Mouse (Mus musculus) R1 (cell line): ENCODE data around the gene Kat6b.

Experiments
- DNase-seq: peaks from one replicate; pipeline ENCODE4 v3.0.0-alpha.2; 2018; ENCODE audit warnings: low read depth, low spot score

The Kat6b gene

GRCm38 (mm10) chr14:21558440-21559131 is 77.4 kb downstream of the Kat6b start:
- DNase-seq, result no peak

DNA sequence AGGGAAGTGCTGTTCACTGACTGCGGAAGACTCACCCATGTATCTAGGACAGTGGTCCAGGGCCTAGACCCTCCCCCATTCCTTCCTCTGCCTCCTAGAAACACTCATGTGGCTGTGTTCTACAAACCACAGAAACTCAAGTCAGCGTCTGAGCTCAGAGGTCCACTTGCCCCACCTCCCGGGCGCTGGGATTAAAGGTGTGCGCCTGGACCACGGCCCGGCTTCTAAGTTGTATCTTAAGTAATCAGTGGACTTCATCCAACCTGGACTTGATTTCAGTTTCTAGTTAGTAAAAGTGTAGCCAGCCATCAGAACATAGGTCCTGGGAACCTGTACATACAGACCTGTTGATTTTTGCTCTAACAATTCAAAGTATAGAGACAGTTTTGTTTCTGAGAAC is 78.2 kb downstream of the Kat6b start:
- no peak for DNase-seq

- no peak for DNase-seq
Measured at GRCm38 (mm10) chr14:21560481-21561209, 79.4 kb downstream of the Kat6b start.

DNA sequence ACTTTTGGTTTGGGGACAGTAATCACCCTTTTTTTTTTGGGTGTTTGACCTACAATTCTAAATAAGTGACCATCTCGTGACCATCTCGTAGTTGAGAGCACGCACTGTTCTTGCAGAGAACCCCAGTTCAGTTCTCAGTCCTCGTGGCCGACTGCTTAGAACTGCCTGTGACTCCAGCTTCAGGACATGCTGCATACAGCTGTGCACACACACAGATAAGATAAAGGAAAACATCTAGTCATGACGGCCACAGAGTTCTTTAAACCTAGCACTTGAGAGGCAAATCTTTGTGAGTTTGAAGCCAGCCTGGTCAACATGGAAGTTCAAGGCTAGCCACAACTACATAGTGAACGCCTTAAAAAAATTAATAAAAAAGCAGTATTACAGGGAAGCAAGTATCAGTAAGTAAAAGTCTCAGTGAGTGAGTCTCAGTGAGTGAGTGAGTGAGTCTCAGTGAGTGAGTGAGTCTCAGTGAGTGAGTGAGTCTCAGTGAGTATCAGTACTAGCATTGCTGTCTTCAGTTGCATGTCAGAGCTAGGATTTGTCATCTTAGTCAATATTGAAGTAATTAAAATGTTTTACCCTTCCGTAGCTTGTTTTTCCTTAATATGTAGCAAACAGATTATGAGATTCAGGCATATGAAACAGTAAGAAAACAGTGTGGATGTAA is 80.3 kb downstream of the Kat6b start:
- no peak for DNase-seq

DNA sequence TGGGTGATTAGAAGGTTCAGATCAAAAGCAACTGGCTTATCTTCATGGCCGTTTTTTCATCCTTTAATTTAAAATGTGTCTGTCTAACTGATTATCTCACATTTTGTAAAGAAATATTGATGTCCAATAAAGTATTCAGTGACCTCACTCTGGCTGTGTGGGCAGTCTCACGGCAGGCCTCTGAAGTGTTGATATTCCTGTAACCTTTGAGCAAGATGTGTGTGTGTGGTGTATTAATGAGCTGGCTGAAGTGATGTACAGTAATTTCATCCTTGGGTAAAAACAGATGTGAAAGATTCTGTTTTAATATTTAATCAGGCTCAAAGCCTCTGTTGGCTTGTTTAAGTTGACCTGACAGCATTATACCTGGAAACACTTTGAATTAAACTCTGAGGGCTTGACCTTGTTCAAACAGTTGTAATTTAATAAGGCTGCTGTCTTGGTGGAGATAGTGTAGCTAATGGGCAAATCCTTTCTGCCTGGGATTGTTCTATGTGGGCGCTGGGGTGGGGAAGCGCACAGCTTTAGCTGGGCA is 82.4 kb downstream of the Kat6b start:
- no peak for DNase-seq

GRCm38 (mm10) chr14:21565541-21566353 is 84.5 kb downstream of the Kat6b start:
- no peak for DNase-seq

- DNase-seq, result no peak
Measured at GRCm38 (mm10) chr14:21567293-21567984, 86.2 kb downstream of the Kat6b start.

DNA sequence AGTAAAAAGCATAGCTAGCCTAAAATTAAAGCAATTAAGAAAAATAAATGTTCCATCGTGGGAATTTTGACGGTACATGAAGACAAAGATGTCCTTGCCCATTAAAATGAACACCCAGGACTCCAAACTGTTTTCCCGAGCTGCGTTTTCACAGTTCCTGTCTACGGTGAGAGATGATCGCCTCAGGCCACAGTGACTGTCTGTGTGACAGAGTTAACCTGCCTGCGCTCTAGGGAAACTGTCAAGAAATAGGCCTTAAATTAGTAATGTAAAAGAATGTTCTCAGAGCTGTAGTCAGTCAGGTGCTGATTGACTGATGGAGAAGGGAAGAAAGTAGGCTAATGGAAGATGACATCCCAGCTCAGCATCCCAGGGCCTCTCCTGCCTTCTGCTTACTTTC is 87.6 kb downstream of the Kat6b start:
- no peak for DNase-seq

DNA sequence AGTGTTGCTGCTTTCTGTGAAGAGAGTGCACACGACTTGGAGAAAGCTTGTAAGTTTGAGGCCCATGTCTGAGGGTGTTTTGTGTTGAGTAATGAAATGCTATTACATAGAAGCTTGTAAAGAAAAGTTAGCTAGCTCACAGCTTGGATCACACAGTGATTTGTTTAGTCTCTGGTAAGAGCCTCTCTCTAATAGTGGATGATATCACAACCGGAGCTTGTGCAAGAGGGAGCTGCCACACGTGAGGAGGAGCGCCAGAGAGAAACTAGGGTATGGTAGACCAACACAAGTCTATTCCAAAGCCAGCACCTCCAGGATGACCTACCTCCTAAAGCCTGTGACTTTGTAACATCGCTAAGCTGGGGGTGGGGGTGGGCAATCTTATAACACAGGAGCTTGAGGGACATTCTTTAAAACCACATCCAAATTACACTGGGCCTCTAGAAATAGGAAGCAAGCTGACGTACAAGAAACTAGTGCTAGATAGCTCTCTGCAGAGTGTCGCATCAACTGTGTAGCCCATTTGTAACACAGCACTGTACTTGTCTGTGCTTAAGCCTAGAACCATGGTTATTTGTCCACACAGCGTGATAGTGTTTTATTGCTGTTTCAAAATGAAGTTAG is 93.6 kb downstream of the Kat6b start:
- no peak for DNase-seq

DNA sequence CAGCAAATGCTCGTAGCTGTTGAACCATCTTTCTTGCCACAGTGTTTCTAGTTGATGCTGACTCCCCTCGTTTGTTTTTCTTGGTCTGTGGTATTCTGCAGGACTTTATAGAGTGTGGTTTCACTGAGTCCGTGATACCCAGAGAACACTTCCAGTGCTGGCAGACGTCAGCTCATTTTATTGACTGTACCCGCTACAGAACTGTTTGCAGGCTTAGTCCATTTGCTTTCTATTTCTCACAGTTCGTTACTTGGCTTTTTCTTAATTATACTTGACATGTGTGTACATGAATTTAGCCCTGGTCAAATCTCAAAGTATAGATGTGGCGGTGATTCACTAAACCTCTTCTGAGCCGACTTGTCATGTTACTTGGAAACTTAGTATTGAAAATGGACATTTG is 95.6 kb downstream of the Kat6b start:
- DNase-seq, result no peak

DNA sequence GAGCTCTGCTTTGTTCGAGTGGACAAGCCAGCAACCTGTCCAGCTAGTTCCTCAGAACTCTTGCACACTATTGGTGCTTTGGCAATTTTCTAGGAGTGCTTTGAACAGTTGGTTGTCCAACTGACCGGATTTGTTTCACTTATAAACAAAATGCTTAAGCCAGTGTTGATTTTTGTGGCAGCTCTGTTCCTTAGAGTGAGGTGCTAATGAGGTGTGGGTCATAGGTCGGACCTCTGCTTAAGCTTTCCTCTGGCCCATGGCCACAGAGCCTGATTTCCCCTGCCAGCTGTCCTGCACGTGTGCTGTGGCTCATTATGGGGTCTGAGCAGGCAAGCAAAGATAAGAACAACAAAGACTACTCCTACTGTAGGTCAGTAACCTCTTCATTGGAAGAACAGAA is 100.0 kb downstream of the Kat6b start:
- no peak for DNase-seq

- no peak for DNase-seq
Measured at GRCm38 (mm10) chr14:21582301-21582700, 101.1 kb downstream of the Kat6b start.

- no peak for DNase-seq
Measured at GRCm38 (mm10) chr14:21583051-21583450, 101.8 kb downstream of the Kat6b start.

DNA sequence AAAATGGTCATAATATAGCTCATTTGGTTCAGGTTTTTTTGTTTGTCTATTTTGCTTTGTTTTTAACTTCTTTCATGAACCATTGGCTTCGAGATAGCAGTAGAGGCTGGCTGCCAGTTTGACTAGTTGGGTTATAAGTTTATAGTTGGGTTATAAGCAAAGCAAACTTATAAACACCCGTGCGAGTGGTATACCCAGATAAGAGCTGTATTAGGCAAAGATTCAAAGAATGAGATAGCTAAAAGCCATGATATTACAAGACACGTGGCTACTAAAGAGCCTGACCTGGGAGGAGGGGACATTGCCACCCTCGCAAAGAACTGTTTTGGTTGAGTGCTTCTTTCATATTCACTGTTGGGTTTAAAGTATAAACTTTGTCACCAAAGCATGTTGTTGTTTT is 102.6 kb downstream of the Kat6b start:
- DNase-seq, result no peak

DNA sequence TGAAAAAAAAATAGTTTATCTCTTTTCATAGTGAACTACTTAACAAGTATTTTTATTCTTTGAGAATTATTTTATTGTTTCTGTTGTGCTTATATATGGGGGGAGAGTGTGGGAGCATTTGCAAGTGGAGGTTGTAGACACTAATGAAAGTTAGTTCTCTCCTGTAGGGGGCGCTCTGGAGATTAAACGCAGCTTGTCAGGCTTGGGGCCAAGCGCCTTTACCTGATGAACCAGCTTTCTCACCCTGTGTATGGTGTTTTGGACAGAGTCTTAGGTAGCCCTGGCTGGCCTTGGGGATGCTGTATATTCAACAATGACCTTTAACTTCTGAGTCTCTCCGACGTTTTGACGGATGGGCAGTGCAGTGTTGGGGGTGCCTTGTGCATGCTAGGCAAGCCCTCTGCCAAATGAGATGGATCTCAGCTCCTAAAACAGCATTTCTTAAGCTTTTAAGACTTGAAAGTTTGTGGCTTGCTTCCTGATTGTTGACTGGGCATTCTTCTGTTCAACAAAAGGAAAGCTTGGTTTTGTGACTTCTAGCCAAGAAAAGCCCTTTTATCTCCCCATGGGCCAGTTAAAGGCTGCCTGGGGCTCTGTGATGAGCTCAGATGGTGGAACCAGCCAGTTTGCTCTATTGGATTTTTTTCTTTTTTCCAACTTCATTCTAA is 103.4 kb downstream of the Kat6b start:
- DNase-seq, result peak; percentile 79

DNA sequence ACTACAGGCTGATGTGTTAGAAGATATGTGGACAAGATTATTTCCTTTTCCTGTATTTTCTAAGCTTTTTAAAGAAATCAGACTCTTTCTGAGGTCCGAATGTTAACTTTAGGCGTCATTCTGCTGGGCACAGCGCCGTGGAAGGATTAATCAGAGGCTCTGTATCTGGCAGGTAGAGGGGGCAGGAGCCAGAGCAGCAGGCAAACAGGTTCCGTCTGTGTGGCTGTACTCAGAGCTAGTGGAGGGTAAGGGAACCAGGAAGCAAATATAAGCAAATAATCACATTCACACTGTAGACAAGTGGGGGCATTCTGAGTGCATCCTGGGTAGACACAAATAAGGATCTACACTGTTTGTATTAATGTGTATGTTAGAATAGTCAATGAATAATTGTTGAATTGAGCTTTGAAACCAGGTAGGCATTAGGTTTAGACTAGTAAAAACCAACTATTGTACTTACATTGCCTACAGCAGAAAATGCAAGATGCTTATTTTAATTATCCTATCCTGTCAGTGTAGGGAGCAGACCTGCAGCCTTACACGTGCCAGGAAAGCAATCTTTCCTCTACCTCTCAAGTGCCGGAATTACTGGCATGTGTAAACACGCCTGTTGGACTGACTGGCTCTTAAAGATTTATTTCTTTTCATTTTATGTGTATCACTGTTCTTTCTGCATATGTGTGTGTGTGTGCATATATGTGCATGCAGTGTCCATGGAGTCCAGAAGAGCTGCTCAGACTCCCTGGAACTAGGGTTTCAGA is 104.4 kb downstream of the Kat6b start:
- no peak for DNase-seq

DNA sequence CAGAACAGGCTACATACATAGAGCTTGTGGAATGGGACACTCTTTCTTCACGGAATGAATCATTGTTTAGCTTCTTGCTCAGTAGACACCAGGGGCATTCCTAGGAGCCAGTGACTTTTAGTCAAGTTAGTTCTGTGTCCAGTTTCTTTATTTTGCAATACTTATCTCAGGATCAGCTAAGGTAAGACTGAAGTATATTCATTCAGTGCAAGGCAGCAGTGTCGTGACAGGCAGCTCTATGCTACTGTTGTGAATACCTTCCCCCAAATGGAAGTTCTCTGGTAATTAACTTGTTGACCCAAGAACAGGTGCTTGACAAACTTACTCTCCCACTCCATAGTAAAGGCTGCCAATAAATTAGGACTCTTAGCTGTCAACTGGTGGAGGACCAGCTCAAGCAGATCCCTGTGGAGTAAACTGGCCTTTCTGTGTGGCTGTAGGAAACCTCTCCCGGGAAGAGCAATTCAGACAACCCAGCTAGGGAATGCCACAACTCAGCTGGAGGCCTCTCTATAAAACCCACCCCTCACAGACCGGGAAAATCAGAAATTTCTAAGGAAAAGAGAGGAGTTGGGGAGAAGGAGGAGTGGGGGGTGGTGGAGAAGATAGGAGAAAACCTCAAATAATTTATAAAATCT is 105.4 kb downstream of the Kat6b start:
- DNase-seq, result peak; percentile 76

GRCm38 (mm10) chr14:21587931-21588330 is 106.7 kb downstream of the Kat6b start:
- no peak for DNase-seq

GRCm38 (mm10) chr14:21589620-21590019 is 108.4 kb downstream of the Kat6b start:
- DNase-seq, result no peak
